ENCODE assay signal across 12 mouse cellular contexts in the genomic region with DNA sequence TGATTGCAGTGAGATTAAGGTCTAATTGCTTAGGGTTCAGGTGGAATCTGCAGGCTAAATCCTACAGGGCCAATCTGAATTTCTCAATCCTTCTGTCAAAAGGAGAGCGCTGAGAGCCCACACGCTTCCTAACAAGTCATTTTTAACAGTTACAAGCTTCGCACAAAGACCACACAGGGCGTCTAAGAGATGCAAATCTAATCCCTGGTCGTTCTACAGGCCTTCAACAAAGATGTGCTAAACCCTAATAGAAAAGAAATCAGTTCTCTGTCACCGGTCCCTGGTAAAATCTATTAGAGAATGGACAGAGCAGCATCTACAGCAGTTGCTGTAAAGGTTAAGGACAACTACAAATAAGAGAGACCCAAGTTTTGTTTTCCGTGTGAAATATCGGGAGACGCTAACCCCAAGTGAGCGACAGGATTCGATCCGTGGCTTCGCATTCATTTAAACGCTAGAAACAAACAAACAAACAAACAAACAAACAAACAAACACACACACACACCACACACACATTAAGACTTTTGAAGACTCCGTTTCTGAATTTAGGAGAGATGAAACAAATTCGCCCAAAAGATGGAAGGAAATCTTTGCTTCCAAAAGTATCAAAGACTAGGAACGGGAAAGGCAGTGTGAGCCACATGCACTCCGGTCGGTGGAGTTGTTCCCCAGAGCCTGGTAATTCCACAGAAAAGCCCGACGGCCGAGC. TPM values are rescaled to one million over a fixed set of nuclear protein-coding genes. Genes with fewer than 3 reads are reported as not detected.
DNase-seq lines count a peak whose midpoint lies in the region; ATAC-seq and TF ChIP-seq lines count a peak whose summit lies in the region.
"Had no signal": no experiment of that assay in that cellular context is flagged by ENCODE, and none has a peak within 500 bp of the region (broad histone marks: within the 10 kb centered on the region; RNA-seq: fewer than 3 reads in every experiment).

No protein-coding gene starts in this region.

- no peaks in the 10 kb centered on the region; the same call in 1 of the 2 replicates for H3K4me1 ChIP-seq in hindbrain, embryonic 11.5 days (replicated peaks; ENCODE audit: control insufficient read depth, insufficient read depth, low read length)
- 0 out of 2 replicates have a peak, but pooled peaks cover 3% of the 10 kb centered on the region for H3K4me1 ChIP-seq in hindbrain, embryonic 12.5 days
- no peaks in the 10 kb centered on the region for H3K4me1 ChIP-seq in ES-Bruce4 (ENCODE audit: control insufficient read depth, insufficient read depth, low read length)
- H3K4me1 ChIP-seq in forebrain, postnatal 0 days (ENCODE audit: insufficient read depth): no peaks in the 10 kb centered on the region
- H3K4me1 ChIP-seq: liver, embryonic 15.5 days had no signal

- ATAC-seq in hindbrain, embryonic 11.5 days (ENCODE audit: low FRiP score): no peak
- ATAC-seq in hindbrain, embryonic 12.5 days (ENCODE audit: low FRiP score): no peak
- ATAC-seq in forebrain, postnatal 0 days: no peak

- WGBS in hindbrain, embryonic 11.5 days: under 1% methylated on average over 22 of the region's 22 CpGs
- 1% methylated on average over 22 of the region's 22 CpGs for WGBS in hindbrain, embryonic 12.5 days
- 2% methylated on average over 22 of the region's 22 CpGs for WGBS in forebrain, postnatal 0 days

- no peaks in the 10 kb centered on the region for H3K9me3 ChIP-seq in hindbrain, embryonic 11.5 days (ENCODE audit: control insufficient read depth, low read length)
- H3K9me3 ChIP-seq in hindbrain, embryonic 12.5 days (replicated peaks): no peaks in the 10 kb centered on the region
- peaks cover 6% of the 10 kb centered on the region; the same call in 1 of the 2 replicates for H3K9me3 ChIP-seq in ES-Bruce4 (replicated peaks; ENCODE audit: control insufficient read depth, insufficient read depth, low read length, poor library complexity, severe bottlenecking)
- H3K9me3 ChIP-seq in forebrain, postnatal 0 days (ENCODE audit: low read length): no peaks in the 10 kb centered on the region
- H3K9me3 ChIP-seq: liver, embryonic 15.5 days had no signal

- H3K27me3 ChIP-seq in hindbrain, embryonic 11.5 days (ENCODE audit: control insufficient read depth, insufficient read depth, low read length): peaks cover 84% of the 10 kb centered on the region
- H3K27me3 ChIP-seq in hindbrain, embryonic 12.5 days: peaks cover 90% of the 10 kb centered on the region
- peaks cover 22% of the 10 kb centered on the region for H3K27me3 ChIP-seq in ES-Bruce4 (ENCODE audit: control insufficient read depth, insufficient read depth, low read length, poor library complexity, severe bottlenecking)
- H3K27me3 ChIP-seq in forebrain, postnatal 0 days (ENCODE audit: insufficient read depth, low read length): peaks cover 79% of the 10 kb centered on the region

- TF ChIP-seq CTCF in ES-Bruce4 (IDR thresholded peaks at IDR 0.05; ENCODE audit: low read depth, low read length): no peak
- no peak for TF ChIP-seq CTCF in forebrain, postnatal 0 days (IDR thresholded peaks at IDR 0.05; ENCODE audit: low read depth)

- no peak overlapping the region for H3K27ac ChIP-seq in hindbrain, embryonic 11.5 days (ENCODE audit: low read depth, low read length)
- no peak overlapping the region for H3K27ac ChIP-seq in hindbrain, embryonic 12.5 days
- H3K27ac ChIP-seq in ES-Bruce4 (ENCODE audit: insufficient read depth, low read length): no peak overlapping the region
- no peak overlapping the region for H3K27ac ChIP-seq in forebrain, postnatal 0 days (ENCODE audit: low read depth, low read length)
- H3K27ac ChIP-seq: liver, embryonic 15.5 days had no signal

- no peak for TF ChIP-seq POLR2A in ES-Bruce4 (IDR thresholded peaks at IDR 0.05; ENCODE audit: insufficient read depth, low read length)

- peak overlapping the region; percentile 8; the same call in 1 of the 2 replicates for H3K4me3 ChIP-seq in hindbrain, embryonic 11.5 days (ENCODE audit: low read depth, low read length)
- no peak overlapping the region for H3K4me3 ChIP-seq in hindbrain, embryonic 12.5 days
- peak overlapping the region; percentile 20 for H3K4me3 ChIP-seq in ES-Bruce4 (ENCODE audit: low read depth, low read length)
- H3K4me3 ChIP-seq in forebrain, postnatal 0 days (ENCODE audit: low read depth, low read length): no peak overlapping the region
- H3K4me3 ChIP-seq: liver, embryonic 15.5 days had no signal

- H3K9ac ChIP-seq in hindbrain, embryonic 11.5 days (ENCODE audit: low read depth, low read length): no peak overlapping the region
- no peak overlapping the region for H3K9ac ChIP-seq in hindbrain, embryonic 12.5 days
- H3K9ac ChIP-seq in ES-Bruce4 (ENCODE audit: low read depth, poor library complexity, severe bottlenecking): no peak overlapping the region
- H3K9ac ChIP-seq in forebrain, postnatal 0 days: no peak overlapping the region
- H3K9ac ChIP-seq: liver, embryonic 15.5 days had no signal

- no peak overlapping the region for H3K4me2 ChIP-seq in hindbrain, embryonic 11.5 days (replicated peaks; ENCODE audit: low read depth, low read length)
- no peak overlapping the region for H3K4me2 ChIP-seq in hindbrain, embryonic 12.5 days (replicated peaks)
- no peak overlapping the region for H3K4me2 ChIP-seq in forebrain, postnatal 0 days (ENCODE audit: low read depth)
- H3K4me2 ChIP-seq: liver, embryonic 15.5 days had no signal

- DNase-seq in hindbrain, embryonic 11.5 days (ENCODE audit: low spot score): peak; percentile 68
- DNase-seq in embryo, embryonic 11 days: peak; percentile 50
- peak; percentile 64 for DNase-seq in forebrain, postnatal 0 days
- no peak for DNase-seq in B cell, adult 2 months
- DNase-seq in cerebellum, postnatal 14 days: no peak
- no peak for DNase-seq in right cerebral cortex, postnatal 4 days
- DNase-seq: cerebellum, adult 18-20 months; heart, adult 18-20 months; kidney, adult 11 months had no signal

- H3K36me3 ChIP-seq in hindbrain, embryonic 11.5 days (ENCODE audit: control insufficient read depth, insufficient read depth, low read length): no peaks in the 10 kb centered on the region
- H3K36me3 ChIP-seq in hindbrain, embryonic 12.5 days: no peaks in the 10 kb centered on the region
- no peaks in the 10 kb centered on the region for H3K36me3 ChIP-seq in ES-Bruce4 (ENCODE audit: control insufficient read depth, insufficient read depth, low read length, poor library complexity, severe bottlenecking)
- H3K36me3 ChIP-seq in forebrain, postnatal 0 days (ENCODE audit: insufficient read depth): no peaks in the 10 kb centered on the region
- H3K36me3 ChIP-seq: liver, embryonic 15.5 days had no signal

- TF ChIP-seq EP300 in ES-Bruce4 (IDR thresholded peaks at IDR 0.05; ENCODE audit: insufficient read depth, low read depth, low read length): no peak

RNA-seq across cellular contexts. Expression of a gene that starts 16.2 kb away (rescaled TPM):
- 0.11 and 0.29 TPM in 2 replicates for polyA plus RNA-seq in hindbrain, embryonic 11.5 days (2014; fragmentation: Nextera tagmentation; extraction: Ambion mirVana)
- 0.12 and 1.7 TPM in 2 replicates for polyA plus RNA-seq in hindbrain, embryonic 12.5 days (2016; fragmentation: Nextera tagmentation; extraction: Ambion mirVana)
- not detected in 2 replicates for polyA plus RNA-seq in ES-Bruce4 (2011; ENCODE audit: insufficient read depth, insufficient read length, low read depth, missing spikeins)
- 2.9 and 10.3 TPM in 2 replicates for total RNA-seq in forebrain, postnatal 0 days (2014; rRNA removed)
- 3.8 and 7.2 TPM in 2 replicates for polyA plus RNA-seq in forebrain, postnatal 0 days (2015; fragmentation: Nextera tagmentation; extraction: Ambion mirVana)
- polyA plus RNA-seq: liver, embryonic 15.5 days had no signal

Comparison
In these comparisons a context has a peak if more than half of its experiments do, and no peak if none do; other contexts are left out.
1. H3K4me3 ChIP-seq: peak in hindbrain, embryonic 11.5 days (single experiment) and ES-Bruce4 (single experiment); none in hindbrain, embryonic 12.5 days (single experiment) and forebrain, postnatal 0 days (single experiment).
2. DNase-seq: peak in hindbrain, embryonic 11.5 days (single experiment), embryo, embryonic 11 days (single experiment) and forebrain, postnatal 0 days (single experiment); none in B cell, adult 2 months (0 of 2), cerebellum, postnatal 14 days (0 of 2) and right cerebral cortex, postnatal 4 days (single experiment).